Mouse (Mus musculus) CD4-positive, CD25-positive, alpha-beta regulatory T cell, adult 9 weeks (primary cell): ENCODE data around the gene Rpp25l. TPM values are rescaled to one million over a fixed set of nuclear protein-coding genes. Genes with fewer than 3 reads are reported as not detected.

Source experiments
- polyA plus RNA-seq: library from polyadenylated mRNA; unstranded; fragments of 100-300 nt; shearing (Covaris generic); gene quantifications from one replicate; pipeline ENCODE4 v1.2.1, GENCODE M21; 2017

Gene Rpp25l
- 54.5 TPM for polyA plus RNA-seq

DNA sequence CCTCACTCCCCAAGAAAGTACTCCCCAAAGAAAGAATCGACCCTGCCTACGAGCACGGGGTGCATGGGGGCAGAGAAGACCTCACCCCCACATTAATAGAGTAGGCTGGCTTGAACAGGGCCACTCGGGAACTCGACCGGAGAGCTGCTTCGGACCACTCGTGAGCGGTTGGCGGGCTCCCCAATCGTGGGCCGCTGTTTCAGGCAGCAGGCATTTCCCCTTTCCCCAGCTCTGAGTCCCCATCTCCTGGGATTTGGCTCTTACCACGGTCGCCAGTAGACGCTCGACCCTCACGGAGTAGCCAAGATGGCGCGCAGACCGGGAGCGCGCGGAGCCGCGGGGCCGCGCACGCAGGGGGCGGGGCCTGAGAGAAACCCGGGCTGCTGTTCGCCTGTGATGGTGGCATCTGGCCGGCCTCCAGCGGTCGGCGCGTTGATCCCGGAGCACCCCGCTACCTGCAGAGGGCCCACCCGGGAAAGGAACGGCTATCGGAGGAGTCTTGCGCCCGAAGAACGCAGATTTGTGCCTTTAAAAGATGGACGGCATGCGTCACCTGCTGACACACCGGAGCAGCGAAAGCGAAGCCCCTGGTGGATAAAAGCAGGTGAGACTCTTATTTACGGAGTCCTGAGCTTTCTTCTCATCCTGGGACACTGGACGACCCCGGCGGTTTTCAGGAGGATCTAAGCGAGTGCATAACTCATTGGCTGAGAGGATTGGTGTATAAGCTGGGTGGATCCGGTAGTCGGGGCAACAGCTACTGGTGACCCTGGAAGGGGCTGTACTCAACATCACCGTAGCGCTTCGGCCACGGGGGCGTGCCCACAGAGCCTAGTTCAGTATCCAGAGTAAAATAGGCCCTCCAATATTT is at the start of gene Rpp25l:
Rpp25l (minus strand) TSS at position 338 of the 871 bp plus-strand sequence.

DNA sequence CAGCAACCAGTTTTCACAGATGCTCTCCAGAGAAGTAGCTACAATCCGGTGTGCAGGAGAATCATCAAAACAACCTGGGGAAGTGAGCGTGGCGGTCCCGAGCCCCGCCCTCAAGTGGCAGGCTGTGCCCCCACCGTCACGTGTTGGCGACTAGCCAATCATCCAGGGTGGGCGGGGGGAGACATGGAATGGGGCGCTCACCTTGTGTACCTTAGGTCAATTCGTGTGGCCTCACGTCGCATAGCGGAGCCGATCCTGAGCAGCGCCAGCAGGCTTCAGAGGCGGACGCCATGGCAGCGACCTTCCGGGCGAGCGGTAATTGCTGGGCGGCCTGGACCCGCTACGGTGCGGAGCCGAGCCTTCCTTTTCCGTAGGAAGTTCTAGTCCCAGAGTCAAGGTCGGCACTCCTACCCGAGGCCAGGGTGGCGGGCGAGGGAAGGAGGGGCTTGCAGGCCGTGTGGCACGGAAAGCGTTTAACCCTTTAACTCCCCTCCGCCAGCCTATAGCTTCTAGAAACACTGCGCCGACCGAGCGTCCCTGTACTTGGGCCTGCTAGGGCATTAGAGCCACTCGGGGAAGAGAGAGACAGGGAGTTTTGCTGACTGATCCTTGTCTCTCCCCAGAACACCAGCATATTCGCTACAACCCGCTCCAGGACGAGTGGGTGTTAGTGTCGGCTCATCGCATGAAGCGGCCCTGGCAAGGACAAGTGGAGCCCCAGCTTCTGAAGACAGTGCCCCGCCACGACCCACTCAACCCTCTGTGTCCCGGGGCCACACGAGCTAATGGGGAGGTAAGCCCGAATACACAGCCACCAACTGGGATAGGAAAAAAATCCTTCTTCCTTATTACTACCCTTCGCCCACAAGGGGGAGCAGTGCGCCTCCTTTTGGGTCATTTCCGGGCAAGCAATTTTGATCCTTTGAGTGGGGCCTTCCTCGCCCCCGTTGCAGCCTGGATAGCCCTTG is 42.3 kb upstream of the Rpp25l start, which contains the start of gene Sigmar1:
Sigmar1 (minus strand) TSS at position 820 of the 968 bp plus-strand sequence.

DNA sequence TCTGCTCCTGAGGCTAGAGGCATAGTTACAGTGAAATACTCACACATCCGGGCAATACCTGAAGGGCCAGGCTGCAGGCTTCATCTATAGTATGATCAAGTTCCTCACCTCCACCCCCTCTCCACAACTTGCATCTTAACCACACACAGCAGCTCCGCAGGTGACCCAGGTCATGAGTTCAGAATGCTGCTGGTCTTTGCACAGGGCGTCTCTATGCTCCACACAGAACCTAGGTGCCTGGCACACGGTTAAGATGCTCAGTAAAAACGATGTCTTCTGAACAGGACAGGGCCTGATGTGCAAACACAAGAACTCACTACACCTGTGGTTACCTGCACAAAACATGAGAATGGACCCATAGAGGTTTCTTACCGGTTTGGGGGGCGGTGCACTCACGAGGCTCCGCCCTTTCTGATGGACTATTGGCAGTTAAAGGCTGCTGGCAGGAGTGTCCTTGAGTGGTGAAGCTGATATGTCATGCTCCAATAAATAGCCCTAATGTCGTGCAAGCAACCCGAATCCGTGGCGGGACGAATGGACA is 41.5 kb upstream of the Rpp25l start, which contains the start of gene Galt:
Galt (plus strand) TSS at position 432 of the 541 bp plus-strand sequence.

DNA sequence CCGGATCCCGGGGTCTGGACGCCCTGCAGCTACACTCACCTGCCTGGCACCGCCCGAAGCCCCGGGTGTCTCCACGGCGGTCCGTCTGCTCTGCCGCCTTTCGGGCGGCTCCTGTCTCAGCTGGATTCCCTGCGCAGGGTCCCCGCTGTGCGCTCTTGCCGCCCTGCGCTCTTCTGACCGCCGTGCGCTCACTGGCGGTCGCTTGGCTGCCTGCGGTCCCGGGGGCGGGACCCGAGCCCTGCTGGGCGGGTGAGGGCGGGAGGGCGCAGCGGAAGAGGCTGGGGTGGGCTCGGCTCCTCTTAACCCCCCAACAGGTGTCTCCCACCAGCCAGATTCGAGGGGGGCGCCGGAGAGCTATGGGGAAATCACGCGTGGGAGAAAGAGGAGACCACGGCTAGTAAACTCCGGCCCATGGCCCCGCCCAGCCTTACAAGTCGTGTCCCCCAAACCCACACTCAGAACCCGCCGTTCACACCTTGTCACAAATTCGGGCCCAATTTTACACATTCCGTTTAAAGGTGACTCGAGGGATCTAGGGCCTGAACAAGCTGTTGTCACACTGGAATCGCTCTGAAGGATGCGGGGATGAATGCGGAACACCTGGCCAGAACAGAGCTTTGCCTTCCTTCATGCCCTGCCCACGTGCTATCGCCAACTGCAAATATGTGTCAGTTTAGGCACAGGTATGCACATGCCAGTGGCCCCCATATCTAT is 17.9 kb upstream of the Rpp25l start, which contains the start of gene Arid3c:
Arid3c (minus strand) TSS at position 91 of the 714 bp plus-strand sequence.

DNA sequence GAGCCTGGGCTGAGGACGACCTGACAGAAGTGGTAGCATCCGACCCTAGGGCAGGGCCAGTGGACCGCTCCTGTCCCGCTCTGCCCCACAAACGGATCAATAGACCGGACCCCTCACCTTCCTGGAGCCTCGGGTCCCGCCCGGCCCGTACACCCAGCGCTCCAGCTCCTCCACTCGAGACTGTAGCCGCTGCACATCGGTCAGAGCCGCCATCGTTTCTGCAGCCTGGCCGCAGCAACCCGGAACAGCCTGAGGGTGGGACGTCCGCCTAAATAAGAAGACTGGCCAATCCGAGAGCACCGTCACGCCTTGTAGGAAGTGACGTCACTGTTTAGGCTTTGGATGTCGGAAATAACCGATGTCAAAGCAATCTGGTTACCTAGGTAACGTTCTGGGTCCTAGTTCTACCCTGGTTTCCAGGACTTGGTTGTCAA is 9.6 kb upstream of the Rpp25l start, which contains the start of gene Dctn3:
Dctn3 (minus strand) TSS at position 253 of the 434 bp plus-strand sequence.

DNA sequence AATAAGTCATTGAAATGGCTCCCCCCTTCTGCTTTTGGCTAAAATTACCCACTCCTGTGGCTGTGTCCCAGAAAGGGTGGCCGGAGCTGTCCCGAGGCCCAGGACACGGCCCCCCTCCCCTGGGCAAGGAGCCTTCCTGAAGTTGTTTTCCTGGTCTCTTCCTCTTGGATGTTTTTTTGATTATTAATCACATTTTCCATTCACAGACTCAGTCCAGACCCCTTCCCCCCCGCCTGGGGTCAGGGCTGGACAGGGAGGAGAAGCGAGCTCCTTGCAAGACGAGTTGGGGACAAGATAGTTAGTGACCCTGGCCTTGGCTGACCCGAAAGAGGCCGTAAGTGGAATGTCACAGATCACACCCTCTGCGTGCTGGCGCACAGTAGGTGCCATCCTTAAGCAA is 13.6 kb downstream of the Rpp25l start, which contains the start of gene Il11ra1:
Il11ra1 (plus strand) TSS at position 207 of the 400 bp plus-strand sequence.

DNA sequence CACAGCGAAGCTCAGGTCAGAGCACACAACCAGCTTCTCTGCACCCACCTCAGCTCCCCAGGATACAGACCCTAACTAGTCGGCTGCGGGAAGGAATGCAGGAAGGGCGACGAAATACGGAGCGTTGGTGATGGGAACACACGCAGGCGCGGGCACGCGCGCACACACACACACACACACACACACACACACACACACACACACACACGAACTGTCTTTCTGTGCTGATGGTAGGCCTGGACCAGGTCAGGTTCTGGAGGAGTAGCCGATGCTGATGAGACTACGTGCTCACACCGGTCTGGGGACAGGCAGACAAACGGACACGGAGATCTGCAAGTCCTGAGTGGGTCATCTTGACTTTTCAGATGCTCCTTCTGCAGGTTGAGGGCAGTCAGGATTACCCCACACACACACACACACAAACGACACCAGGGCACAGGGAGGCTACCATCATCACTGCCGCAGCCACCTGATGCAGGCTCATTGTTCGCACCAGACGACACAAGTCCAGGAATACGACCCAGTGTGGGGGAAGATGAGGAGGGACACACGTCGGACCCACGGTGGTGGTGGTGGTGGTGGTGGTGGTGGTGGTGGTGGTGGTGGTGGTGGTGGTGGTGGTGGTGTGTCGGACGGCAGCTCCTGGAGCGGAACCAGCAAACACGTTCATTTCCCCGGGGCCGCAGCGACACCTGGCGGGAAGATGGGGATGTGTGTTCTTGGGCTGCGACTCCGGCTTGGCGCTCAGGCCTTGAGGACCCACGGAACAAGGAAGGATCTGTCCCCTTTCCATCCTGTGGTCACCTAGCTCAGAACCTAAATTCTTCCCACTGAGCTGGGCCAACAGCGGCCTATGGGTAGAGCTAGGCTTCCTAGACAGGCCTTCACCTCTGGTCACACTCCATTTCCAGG is 16.1 kb downstream of the Rpp25l start, which contains the start of gene Cntfr:
Cntfr (minus strand) TSS at position 160 of the 912 bp plus-strand sequence.

Other genes starting within 250 kb of the Rpp25l start
- 1.6 TPM for gene Kif24, start 248.6 kb downstream of the Rpp25l start, polyA plus RNA-seq
- 19.4 TPM for gene Nudt2, start 248.4 kb downstream of the Rpp25l start, polyA plus RNA-seq
- not detected for gene AI464131, start 210.5 kb downstream of the Rpp25l start, polyA plus RNA-seq
- not detected for gene 1110017D15Rik, start 196.2 kb downstream of the Rpp25l start, polyA plus RNA-seq
- gene Fam219a, start 144.0 kb downstream of the Rpp25l start, polyA plus RNA-seq, result 0.88 TPM
- not detected for gene Dnaic1, start 143.8 kb downstream of the Rpp25l start, polyA plus RNA-seq
- gene Enho, start 73.2 kb downstream of the Rpp25l start, polyA plus RNA-seq, result not detected
- gene Cntfr, start 16.4 kb downstream of the Rpp25l start, polyA plus RNA-seq, result not detected
- 11.0 TPM for gene Il11ra1, start 13.5 kb downstream of the Rpp25l start, polyA plus RNA-seq
- 146 TPM for gene Dctn3, start 9.6 kb upstream of the Rpp25l start, polyA plus RNA-seq
- not detected for gene Arid3c, start 17.6 kb upstream of the Rpp25l start, polyA plus RNA-seq
- gene Galt, start 41.7 kb upstream of the Rpp25l start, polyA plus RNA-seq, result 81.6 TPM
- 57.2 TPM for gene Sigmar1, start 42.6 kb upstream of the Rpp25l start, polyA plus RNA-seq
- gene Ccl27a, start 60.7 kb upstream of the Rpp25l start, polyA plus RNA-seq, result 9.7 TPM
- not detected for gene Gm21541, start 190.1 kb upstream of the Rpp25l start, polyA plus RNA-seq
- 2.1 TPM for gene Gm20878, start 228.0 kb upstream of the Rpp25l start, polyA plus RNA-seq